In the genomic region with DNA sequence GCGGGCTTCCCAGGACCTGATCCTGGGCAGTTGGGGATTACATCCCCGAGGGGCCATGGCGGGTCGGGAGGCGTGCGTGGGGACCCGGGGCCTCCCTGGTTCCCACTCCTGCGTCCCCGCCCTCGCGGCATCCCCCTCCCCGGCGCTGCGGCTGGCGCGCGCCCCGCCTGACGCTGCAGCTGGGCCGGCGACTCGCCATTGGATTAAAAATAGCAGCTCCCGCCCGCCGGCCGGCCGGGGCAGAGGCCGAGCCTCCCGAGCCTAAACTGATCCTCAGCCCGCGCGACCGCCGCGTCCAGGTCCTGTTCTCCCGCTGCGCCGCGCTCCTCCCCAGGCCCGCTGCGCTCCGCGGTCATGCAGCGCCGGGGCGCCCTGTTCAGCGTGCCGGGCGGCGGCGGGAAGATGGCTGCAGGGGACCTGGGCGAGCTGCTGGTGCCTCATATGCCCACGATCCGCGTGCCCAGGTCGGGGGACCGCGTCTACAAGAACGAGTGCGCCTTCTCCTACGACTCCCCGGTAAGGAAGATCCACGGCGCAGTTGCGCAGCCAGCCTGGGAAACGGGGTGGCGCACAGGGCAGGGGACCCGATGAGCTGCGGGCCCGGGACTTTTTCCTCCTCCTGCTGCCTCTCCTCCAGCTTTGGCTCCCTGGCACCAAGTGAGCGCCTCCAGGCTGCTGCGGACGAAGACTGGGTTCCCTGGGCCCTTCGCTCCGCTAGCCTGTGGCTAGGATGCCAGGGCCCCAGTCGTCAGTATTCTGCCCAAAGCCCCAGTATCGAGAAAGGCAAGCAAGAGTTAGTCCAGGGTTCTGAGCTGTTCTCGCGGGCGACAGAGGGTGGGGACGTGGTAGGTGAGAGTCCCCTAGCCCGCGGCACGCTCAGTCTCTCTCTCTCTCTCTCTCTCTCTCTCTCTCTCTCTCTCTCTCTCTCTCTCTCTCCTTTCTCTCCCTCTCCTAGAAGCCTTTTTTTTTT, we compare ENCODE assay signal across 8 mouse cellular contexts. TPM values are rescaled to one million over a fixed set of nuclear protein-coding genes. Genes with fewer than 3 reads are reported as not detected.
A peak's percentile ranks its signal among the peaks of the same experiment; 100 is the strongest.
DNase-seq lines count a peak whose midpoint lies in the region; ATAC-seq and TF ChIP-seq lines count a peak whose summit lies in the region.

TSS of gene Usp13 (plus strand) at position 190 of the 970 bp plus-strand sequence.

- H3K36me3 ChIP-seq in spleen, adult 2 months (ENCODE audit: control insufficient read depth, insufficient read depth, low read length) = no peaks in the 10 kb centered on the region
- no peaks in the 10 kb centered on the region for H3K36me3 ChIP-seq in forebrain, embryonic 12.5 days (replicated peaks)
- no peaks in the 10 kb centered on the region for H3K36me3 ChIP-seq in heart, embryonic 15.5 days
- no peaks in the 10 kb centered on the region for H3K36me3 ChIP-seq in liver, embryonic 14.5 days (replicated peaks; ENCODE audit: control insufficient read depth, insufficient read depth, low read depth)
- H3K36me3 ChIP-seq in neural tube, embryonic 15.5 days = no peaks in the 10 kb centered on the region

- WGBS in spleen, adult 2 months = 3% methylated on average over 84 of the region's 84 CpGs
- WGBS in forebrain, embryonic 12.5 days = under 1% methylated on average over 79 of the region's 84 CpGs
- WGBS in heart, embryonic 15.5 days = under 1% methylated on average over 81 of the region's 84 CpGs
- WGBS in liver, embryonic 14.5 days (ENCODE audit: insufficient replicate concordance) = under 1% methylated on average over 83 of the region's 84 CpGs
- WGBS in neural tube, embryonic 15.5 days = under 1% methylated on average over 82 of the region's 84 CpGs

- TF ChIP-seq EP300 in liver, embryonic 14.5 days (IDR thresholded peaks at IDR 0.05; ENCODE audit: low read depth) = no peak

- TF ChIP-seq POLR2A in spleen, adult 2 months (IDR thresholded peaks at IDR 0.05; ENCODE audit: low read depth, low read length) = no peak

- no peak for DNase-seq in spleen, adult 2 months (ENCODE audit: low read depth in 1 of 2, low spot score in 2 of 2)
- DNase-seq in spleen, adult 12 weeks (ENCODE audit: low spot score) = no peak
- peak; percentile 57 to 72 for DNase-seq in kidney, postnatal 25 days
- DNase-seq in liver, embryonic 14.5 days (ENCODE audit: low read depth in 3 of 3, low spot score in 3 of 3) = no peak
- DNase-seq in urinary bladder, postnatal 25 days (ENCODE audit: low spot score) = peak; percentile 52

- H3K4me1 ChIP-seq in spleen, adult 2 months (ENCODE audit: control insufficient read depth, insufficient read depth, insufficient read length) = no peaks in the 10 kb centered on the region
- H3K4me1 ChIP-seq in forebrain, embryonic 12.5 days = peaks cover 13% of the 10 kb centered on the region
- peaks cover 32% of the 10 kb centered on the region for H3K4me1 ChIP-seq in heart, embryonic 15.5 days (replicated peaks)
- H3K4me1 ChIP-seq in liver, embryonic 14.5 days (replicated peaks; ENCODE audit: control insufficient read depth in 2 of 2, insufficient read depth in 2 of 2, low read length in 1 of 2) = no peaks in the 10 kb centered on the region
- H3K4me1 ChIP-seq in neural tube, embryonic 15.5 days = peaks cover 16% of the 10 kb centered on the region

- ATAC-seq in forebrain, embryonic 12.5 days (ENCODE audit: low FRiP score) = peak; percentile 88
- ATAC-seq in heart, embryonic 15.5 days (replicated peaks; ENCODE audit: insufficient number of reproducible peaks, insufficient read depth, low FRiP score, low read depth) = peak; percentile 86
- 0 out of 2 replicates have a peak, but pooled peaks have one; percentile 48 for ATAC-seq in liver, embryonic 14.5 days (ENCODE audit: insufficient read depth)
- ATAC-seq in neural tube, embryonic 15.5 days (ENCODE audit: low FRiP score) = peak; percentile 89

- peaks cover 8% of the 10 kb centered on the region for H3K27me3 ChIP-seq in spleen, adult 2 months (ENCODE audit: control insufficient read depth, insufficient read depth, low read length)
- H3K27me3 ChIP-seq in forebrain, embryonic 12.5 days = no peaks in the 10 kb centered on the region
- H3K27me3 ChIP-seq in heart, embryonic 15.5 days = no peaks in the 10 kb centered on the region
- H3K27me3 ChIP-seq in liver, embryonic 14.5 days (ENCODE audit: control insufficient read depth, insufficient read depth, low read length) = peaks cover 12% of the 10 kb centered on the region
- no peaks in the 10 kb centered on the region for H3K27me3 ChIP-seq in neural tube, embryonic 15.5 days (replicated peaks)

- no peak within 1 kb of the TSS for H3K27ac ChIP-seq in spleen, adult 2 months (ENCODE audit: insufficient read depth, low read length)
- H3K27ac ChIP-seq in forebrain, embryonic 12.5 days = peak within 1 kb of the TSS; percentile 86
- peak within 1 kb of the TSS; percentile 98 for H3K27ac ChIP-seq in heart, embryonic 15.5 days
- no peak within 1 kb of the TSS for H3K27ac ChIP-seq in liver, embryonic 14.5 days
- H3K27ac ChIP-seq in neural tube, embryonic 15.5 days (replicated peaks) = peak within 1 kb of the TSS; percentile 96

- no peak for TF ChIP-seq CTCF in spleen, adult 2 months (IDR thresholded peaks at IDR 0.05; ENCODE audit: extremely low read depth, insufficient read depth, insufficient read length, insufficient replicate concordance)
- no peak for TF ChIP-seq CTCF in liver, embryonic 14.5 days (IDR thresholded peaks at IDR 0.05; ENCODE audit: low read depth)

- peak within 1 kb of the TSS; percentile 87 for H3K9ac ChIP-seq in forebrain, embryonic 12.5 days
- peak within 1 kb of the TSS; percentile 98 for H3K9ac ChIP-seq in heart, embryonic 15.5 days
- no peak within 1 kb of the TSS for H3K9ac ChIP-seq in liver, embryonic 14.5 days (replicated peaks)
- H3K9ac ChIP-seq in neural tube, embryonic 15.5 days (replicated peaks) = peak within 1 kb of the TSS; percentile 91

- H3K4me2 ChIP-seq in forebrain, embryonic 12.5 days = peak within 1 kb of the TSS; percentile 85
- H3K4me2 ChIP-seq in heart, embryonic 15.5 days = peak within 1 kb of the TSS; percentile 71
- peak within 1 kb of the TSS; percentile 56 for H3K4me2 ChIP-seq in liver, embryonic 14.5 days (ENCODE audit: low read depth)
- H3K4me2 ChIP-seq in neural tube, embryonic 15.5 days = peak within 1 kb of the TSS; percentile 82

- H3K4me3 ChIP-seq in spleen, adult 2 months (ENCODE audit: extremely low read depth, insufficient read depth, insufficient read length) = peak within 1 kb of the TSS; percentile 18
- H3K4me3 ChIP-seq in forebrain, embryonic 12.5 days (replicated peaks) = peak within 1 kb of the TSS; percentile 83
- peak within 1 kb of the TSS; percentile 97 for H3K4me3 ChIP-seq in heart, embryonic 15.5 days
- H3K4me3 ChIP-seq in liver, embryonic 14.5 days (ENCODE audit: insufficient read depth in 1 of 2, low read depth in 2 of 2, low read length in 2 of 2) = peak within 1 kb of the TSS; percentile 26 to 45
- peak within 1 kb of the TSS; percentile 93 for H3K4me3 ChIP-seq in neural tube, embryonic 15.5 days (replicated peaks)

- H3K9me3 ChIP-seq in forebrain, embryonic 12.5 days = no peaks in the 10 kb centered on the region
- no peaks in the 10 kb centered on the region for H3K9me3 ChIP-seq in heart, embryonic 15.5 days (replicated peaks)
- H3K9me3 ChIP-seq in liver, embryonic 14.5 days (ENCODE audit: control insufficient read depth, low read length) = no peaks in the 10 kb centered on the region
- no peaks in the 10 kb centered on the region for H3K9me3 ChIP-seq in neural tube, embryonic 15.5 days (replicated peaks)

RNA-seq across cellular contexts. Expression of gene Usp13, which starts in this region (rescaled TPM):
- 0.08 and 0.12 TPM in 2 replicates for polyA plus RNA-seq in spleen, adult 2 months (2012; rRNA removed)
- polyA plus RNA-seq in forebrain, embryonic 12.5 days (2016; fragmentation: Nextera tagmentation; extraction: Ambion mirVana) = 5.1 and 6.3 TPM in 2 replicates
- 49.3 and 55.5 TPM in 2 replicates for polyA plus RNA-seq in heart, embryonic 15.5 days (2015; fragmentation: Nextera tagmentation; extraction: Ambion mirVana)
- 0.09 and 0.29 TPM in 2 replicates for polyA plus RNA-seq in liver, embryonic 14.5 days (2012; rRNA removed)
- 0.18 and 0.25 TPM in 2 replicates for polyA plus RNA-seq in liver, embryonic 14.5 days (2014; fragmentation: Nextera tagmentation; extraction: Ambion mirVana)
- polyA plus RNA-seq in neural tube, embryonic 15.5 days (2015; fragmentation: Nextera tagmentation; extraction: Ambion mirVana) = 15.9 and 18.2 TPM in 2 replicates

Comparison
In these comparisons a context has a peak if more than half of its experiments do, and no peak if none do; other contexts are left out.
1. Peak in ATAC-seq, H3K4me3 ChIP-seq and H3K4me2 ChIP-seq in liver, embryonic 14.5 days; RNA of the gene not detected or under 1 TPM.
2. DNase-seq: peak in kidney, postnatal 25 days (2 of 2) and urinary bladder, postnatal 25 days (single experiment); none in spleen, adult 2 months (0 of 2), spleen, adult 12 weeks (single experiment) and liver, embryonic 14.5 days (0 of 3).
3. H3K27ac ChIP-seq: peak in forebrain, embryonic 12.5 days (single experiment), heart, embryonic 15.5 days (single experiment) and neural tube, embryonic 15.5 days (single experiment); none in spleen, adult 2 months (single experiment) and liver, embryonic 14.5 days (single experiment).
4. H3K4me3 ChIP-seq: peak in every context shown above with its lines; median percentile 97 in heart, embryonic 15.5 days; 93 in neural tube, embryonic 15.5 days; 83 in forebrain, embryonic 12.5 days; 36 in liver, embryonic 14.5 days; 18 in spleen, adult 2 months.
5. Peak in every context shown above with its lines, with median percentiles within 50 percentile points of each other: ATAC-seq and H3K4me2 ChIP-seq.